Mouse (Mus musculus) forebrain, postnatal 0 days (tissue): ENCODE measurements at regions not wholly inside any gene's neighbourhood (a gene's known extent, or its start where the extent isn't known, plus 50 kb on each side); places are given as distances from the start of the nearest gene placed in this dataset.

Experiments used
- ATAC-seq: fragments of 200-750 bp; cut with Nextera tagmentation; 2 replicates; pipeline ENCODE4 v1.8.0; 2017; ENCODE audit warnings: mild to moderate bottlenecking, moderate library complexity
- DNase-seq: peaks from one replicate; pipeline ENCODE4 v3.0.0-alpha.2; 2015
- H3K27ac ChIP-seq: fragments of 300-500 bp; sonication (generic); 2 replicates; pipeline ENCODE4 v1.5.1; 2014; ENCODE audit warnings: low read depth, mild to moderate bottlenecking, antibody characterized with exemption, low read length, moderate library complexity, mixed read lengths
- H3K27me3 ChIP-seq: fragments of 300-500 bp; sonication (generic); 2 replicates; pipeline ENCODE4 v1.6.1; 2014; ENCODE audit warnings: mild to moderate bottlenecking, low read length, mixed read lengths; ENCODE audit not compliant: insufficient read depth
- H3K36me3 ChIP-seq: fragments of 300-500 bp; sonication (generic); 2 replicates; pipeline ENCODE4 v1.6.1; 2014; ENCODE audit warnings: mild to moderate bottlenecking, moderate library complexity; ENCODE audit not compliant: insufficient read depth
- H3K4me1 ChIP-seq: fragments of 300-500 bp; sonication (generic); 2 replicates; pipeline ENCODE4 v1.6.1; 2014; ENCODE audit warnings: antibody characterized with exemption; ENCODE audit not compliant: insufficient read depth
- H3K4me2 ChIP-seq: fragments of 300-500 bp; sonication (generic); 2 replicates; pipeline ENCODE4 v1.6.1; 2014; ENCODE audit warnings: low read depth, mild to moderate bottlenecking, moderate library complexity
- H3K4me3 ChIP-seq: fragments of 300-500 bp; sonication (generic); 2 replicates; pipeline ENCODE4 v1.5.1; 2014; ENCODE audit warnings: low read depth, low read length, mixed read lengths
- H3K9ac ChIP-seq: fragments of 300-500 bp; sonication (generic); 2 replicates; pipeline ENCODE4 v1.6.1; 2014; ENCODE audit warnings: mild to moderate bottlenecking
- H3K9me3 ChIP-seq: fragments of 300-500 bp; sonication (generic); 2 replicates; pipeline ENCODE4 v1.6.1; 2016; ENCODE audit warnings: low read length
- CTCF ChIP-seq: sonication (generic); IDR thresholded peaks from 2 replicates; pipeline ENCODE4 v1.5.1; 2016; ENCODE audit warnings: antibody characterized with exemption, control low read depth, low read depth
- WGBS: fragments of 180-500 bp; shearing (Covaris S2); extraction: QIAGEN DNeasy Blood & Tissue Kit; methylation state at CpG from one replicate; pipeline ENCODE4 v1.1.7; 2014; 5-methylcytosine and 5-hydroxymethylcytosine counted together

DNA sequence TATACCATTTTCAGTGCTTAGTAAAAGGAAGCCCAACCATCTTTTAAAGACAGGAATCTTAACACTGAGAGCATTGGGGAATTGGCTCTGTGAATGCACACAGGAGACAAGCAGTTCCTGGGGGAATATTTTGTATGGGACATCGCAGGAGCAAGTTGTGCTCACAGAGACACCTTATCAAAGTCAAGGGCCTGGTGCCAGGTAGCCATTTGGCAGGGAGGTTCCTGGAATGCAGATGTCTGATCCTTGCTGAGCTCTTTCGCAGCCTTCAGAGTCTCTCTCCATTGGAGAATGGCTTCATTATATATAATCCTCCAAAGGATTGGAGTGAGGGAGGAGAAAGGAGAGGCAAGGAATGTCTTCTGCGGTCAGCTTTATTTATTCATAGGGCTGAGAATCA is 62.6 kb upstream of the Dock1 start:
- no peak for ATAC-seq
- Histone ChIP-seq H3K9ac (no peak overlapping the region), H3K4me2 (no peak overlapping the region), H3K9me3 (no peaks in the 10 kb centered on the region), H3K27ac (no peak overlapping the region), H3K36me3 (no peaks in the 10 kb centered on the region), H3K4me1 (0 out of 2 replicates have a peak, but pooled peaks cover 2% of the 10 kb centered on the region), H3K4me3 (no peak overlapping the region), H3K27me3 (no peaks in the 10 kb centered on the region)
- no peak for DNase-seq
- WGBS = 59% methylated on average over 3 of the region's 3 CpGs
- TF ChIP-seq CTCF = no peak

DNA sequence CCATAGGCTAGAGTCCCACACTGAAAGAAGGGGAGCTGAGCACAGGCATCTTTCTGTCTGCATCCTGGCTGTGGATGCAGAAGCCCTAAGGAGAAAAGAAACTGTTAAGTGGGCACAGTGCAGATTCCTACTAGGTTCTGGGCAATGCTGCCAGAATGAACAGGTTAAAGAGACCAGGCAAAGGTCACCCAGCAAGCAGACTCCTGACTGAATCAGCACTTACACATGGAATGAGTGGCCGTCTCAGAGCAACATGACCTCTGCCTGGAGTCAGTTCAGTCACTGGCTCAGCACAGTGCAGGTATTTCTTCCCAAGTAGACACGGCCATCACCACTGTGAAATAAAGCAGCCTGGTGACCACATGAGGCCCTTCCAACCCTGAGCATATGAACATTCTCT is 60.3 kb upstream of the Dock1 start:
- Histone ChIP-seq H3K4me3 (no peak overlapping the region), H3K9me3 (no peaks in the 10 kb centered on the region), H3K4me1 (0 out of 2 replicates have a peak, but pooled peaks cover 2% of the 10 kb centered on the region), H3K9ac (no peak overlapping the region), H3K27me3 (no peaks in the 10 kb centered on the region), H3K36me3 (no peaks in the 10 kb centered on the region), H3K27ac (no peak overlapping the region), H3K4me2 (no peak overlapping the region)
- DNase-seq (no peak), ATAC-seq (no peak)
- TF ChIP-seq CTCF = no peak
- WGBS = 80% methylated on average over 2 of the region's 2 CpGs

DNA sequence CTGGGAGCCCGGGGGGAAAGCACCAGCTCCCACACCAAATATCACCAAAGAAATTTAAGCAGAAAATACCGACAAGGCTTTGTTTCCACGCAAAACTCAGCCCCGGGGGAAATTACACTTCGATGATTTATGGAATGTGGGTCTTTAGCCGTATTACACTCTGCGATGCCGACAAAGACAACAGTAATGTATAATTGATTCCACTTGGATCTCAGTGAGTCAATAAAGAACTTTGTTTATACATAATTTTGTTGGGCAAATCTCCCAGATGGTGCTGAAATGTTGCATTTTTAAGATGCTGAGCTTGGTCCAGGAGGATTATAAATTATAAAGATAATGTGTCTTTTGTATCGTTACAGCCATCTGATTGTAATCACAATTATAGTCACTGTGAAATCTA is 59.1 kb upstream of the Dock1 start:
- 38% methylated on average over 9 of the region's 9 CpGs for WGBS
- peak; percentile 10 for DNase-seq
- Histone ChIP-seq H3K4me2 (no peak overlapping the region), H3K9ac (no peak overlapping the region), H3K9me3 (no peaks in the 10 kb centered on the region), H3K27me3 (no peaks in the 10 kb centered on the region), H3K4me1 (0 out of 2 replicates have a peak, but pooled peaks cover 2% of the 10 kb centered on the region), H3K4me3 (no peak overlapping the region), H3K27ac (no peak overlapping the region), H3K36me3 (no peaks in the 10 kb centered on the region)
- TF ChIP-seq CTCF = no peak
- no peak for ATAC-seq

DNA sequence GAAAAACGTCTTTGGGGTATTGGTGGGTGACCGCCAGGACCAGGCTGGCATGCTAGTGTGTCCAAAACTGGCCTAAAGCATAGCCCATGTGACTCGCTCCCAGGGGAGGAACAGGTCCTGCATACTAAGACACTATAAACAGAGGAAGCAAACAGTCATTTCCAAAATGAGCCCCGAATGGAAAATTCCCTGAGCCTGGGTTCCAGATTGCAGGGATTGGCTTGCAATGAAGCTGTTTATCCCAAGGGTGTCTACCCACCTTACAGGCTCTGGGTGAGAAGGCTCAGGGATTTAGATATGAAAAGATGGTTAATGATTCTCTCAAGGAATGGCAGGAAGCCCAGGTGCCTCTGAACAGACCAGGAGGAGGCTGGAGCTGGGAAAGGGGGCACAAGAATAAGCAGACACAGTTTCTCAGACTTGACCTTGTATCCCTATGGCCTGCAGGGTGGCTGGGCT is 58.2 kb upstream of the Dock1 start:
- H3K36me3 ChIP-seq = no peaks in the 10 kb centered on the region
- DNase-seq (peak; percentile 39), ATAC-seq (peak; percentile 66)
- WGBS = 55% methylated on average over 4 of the region's 4 CpGs
- H3K9me3 ChIP-seq = no peaks in the 10 kb centered on the region
- H3K27ac ChIP-seq = no peak overlapping the region
- no peaks in the 10 kb centered on the region for H3K27me3 ChIP-seq
- no peak overlapping the region for H3K9ac ChIP-seq
- no peak overlapping the region for H3K4me2 ChIP-seq
- TF ChIP-seq CTCF = no peak
- no peak overlapping the region for H3K4me3 ChIP-seq
- 0 out of 2 replicates have a peak, but pooled peaks cover 2% of the 10 kb centered on the region for H3K4me1 ChIP-seq

DNA sequence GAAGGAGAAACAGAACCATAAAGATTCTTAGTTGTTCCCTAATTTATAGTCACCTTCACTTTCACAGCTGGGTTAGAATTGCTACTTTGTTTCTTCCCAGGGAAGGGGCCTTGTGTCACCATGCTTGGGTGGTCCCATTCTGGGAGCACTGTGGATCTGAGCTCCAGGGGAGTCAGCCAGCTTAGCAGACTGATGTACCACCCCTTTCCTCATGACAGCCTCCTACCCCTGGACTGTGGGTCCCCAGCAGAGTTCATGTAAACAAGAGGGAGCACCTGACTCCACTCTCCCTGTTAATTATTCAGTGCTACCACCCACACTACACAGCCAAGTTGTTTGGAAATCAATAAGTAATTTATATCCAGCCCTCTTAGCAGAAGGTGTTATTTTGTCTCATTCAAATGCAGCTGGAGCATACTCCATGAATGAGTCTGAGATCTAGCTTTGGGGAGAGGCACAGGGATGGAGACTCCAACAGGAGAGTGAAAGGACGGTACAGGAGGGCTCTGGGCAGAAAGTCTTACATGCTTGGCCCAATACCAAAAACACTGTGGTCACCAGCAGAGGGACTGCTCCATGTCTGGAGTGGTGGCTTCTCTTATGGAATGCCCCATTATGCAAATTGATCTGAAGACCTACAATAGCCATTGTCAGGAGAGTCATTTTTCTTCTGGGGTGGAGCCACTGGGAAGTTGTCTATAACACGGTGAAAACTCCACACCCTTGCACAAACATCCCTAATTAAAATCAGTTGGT is 51.1 kb upstream of the Dock1 start:
- Histone ChIP-seq H3K9ac (no peak overlapping the region), H3K27me3 (no peaks in the 10 kb centered on the region), H3K9me3 (no peaks in the 10 kb centered on the region), H3K4me2 (no peak overlapping the region), H3K27ac (no peak overlapping the region), H3K36me3 (no peaks in the 10 kb centered on the region), H3K4me3 (no peak overlapping the region), H3K4me1 (no peaks in the 10 kb centered on the region)
- no peak for ATAC-seq
- 19% methylated on average over 2 of the region's 2 CpGs for WGBS
- DNase-seq = no peak
- TF ChIP-seq CTCF = peak; percentile 11; the same call in 1 of the 2 replicates

DNA sequence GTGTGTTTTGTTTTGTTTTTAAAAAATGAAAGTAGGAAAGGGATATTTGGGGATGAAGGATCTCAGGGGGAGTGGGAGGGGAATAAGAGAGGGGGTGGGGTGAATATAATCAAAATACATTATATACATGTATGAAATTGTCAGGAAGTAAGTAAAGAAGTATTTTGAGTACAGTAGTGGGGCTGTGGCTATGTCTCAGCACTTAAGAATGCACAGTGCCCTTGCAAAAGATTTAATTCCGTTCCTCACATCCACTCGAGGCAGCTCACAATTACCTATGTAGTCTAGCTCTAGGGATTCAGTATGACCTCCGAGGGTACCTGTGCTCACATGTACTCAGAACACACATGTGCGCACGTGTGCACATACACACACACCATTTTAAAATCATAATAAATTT is 50.4 kb upstream of the Dock1 start:
- no peak overlapping the region for H3K9ac ChIP-seq
- DNase-seq (no peak), ATAC-seq (no peak)
- H3K27me3 ChIP-seq = no peaks in the 10 kb centered on the region
- H3K4me3 ChIP-seq = no peak overlapping the region
- WGBS = 86% methylated on average over 5 of the region's 5 CpGs
- H3K4me2 ChIP-seq = no peak overlapping the region
- no peaks in the 10 kb centered on the region for H3K4me1 ChIP-seq
- no peak for TF ChIP-seq CTCF
- H3K36me3 ChIP-seq = no peaks in the 10 kb centered on the region
- no peak overlapping the region for H3K27ac ChIP-seq
- H3K9me3 ChIP-seq = no peaks in the 10 kb centered on the region
